Mouse (Mus musculus) frontal cortex, postnatal 14 days (tissue): ENCODE data around the gene Prmt6.

Experiments used
- DNase-seq, 2 experiments: peaks; one replicate each; pipeline ENCODE4 v3.0.0; 2022; ENCODE audit warnings: low spot score in 2 of 2

The Prmt6 gene

DNA sequence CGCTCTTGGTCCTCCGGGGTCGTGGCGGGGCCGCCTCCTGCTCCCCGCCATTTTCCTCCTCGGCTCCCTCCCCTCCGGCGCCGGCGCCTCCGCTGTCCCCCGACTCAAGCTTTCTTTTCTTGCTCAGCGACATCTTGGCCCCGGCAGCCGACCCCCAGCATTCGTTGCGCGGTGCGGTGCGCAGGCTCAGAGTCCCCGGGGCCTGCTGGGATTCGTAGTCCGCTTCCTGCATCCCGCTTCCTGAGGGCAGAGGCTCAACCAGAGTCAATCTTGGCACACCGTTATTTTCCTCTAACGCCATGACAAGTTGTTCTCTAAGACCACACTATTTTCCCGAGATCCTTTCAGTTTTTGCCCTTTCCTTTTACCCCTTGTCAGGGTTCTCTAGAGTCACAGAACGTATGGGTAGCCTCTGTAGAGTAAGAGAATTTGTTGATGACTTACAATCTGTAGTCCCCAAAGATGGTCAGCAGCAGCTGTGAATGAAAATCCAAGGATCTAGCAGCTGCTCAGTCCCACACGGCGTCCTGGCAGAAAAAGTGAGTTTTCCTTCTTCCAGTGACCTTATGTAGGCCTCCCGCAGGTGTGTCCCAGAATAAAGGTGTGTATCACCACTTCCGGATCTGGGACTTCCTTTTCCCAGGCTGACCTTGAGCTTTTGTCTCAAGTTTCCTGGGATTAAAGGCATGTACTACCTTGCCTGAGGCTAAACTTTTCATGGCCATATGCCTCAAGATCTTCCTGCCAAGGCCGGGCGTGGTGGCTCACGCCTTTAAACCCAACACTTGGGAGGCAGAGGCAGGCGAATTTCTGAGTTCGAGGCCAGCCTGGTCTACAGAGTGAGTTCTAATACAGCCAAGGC, at the start of gene Prmt6:
Gene Prmt6, minus strand, starts transcription at position 160 of the 862 bp plus-strand sequence.
- DNase-seq: peak; percentile 85 to 89

DNA sequence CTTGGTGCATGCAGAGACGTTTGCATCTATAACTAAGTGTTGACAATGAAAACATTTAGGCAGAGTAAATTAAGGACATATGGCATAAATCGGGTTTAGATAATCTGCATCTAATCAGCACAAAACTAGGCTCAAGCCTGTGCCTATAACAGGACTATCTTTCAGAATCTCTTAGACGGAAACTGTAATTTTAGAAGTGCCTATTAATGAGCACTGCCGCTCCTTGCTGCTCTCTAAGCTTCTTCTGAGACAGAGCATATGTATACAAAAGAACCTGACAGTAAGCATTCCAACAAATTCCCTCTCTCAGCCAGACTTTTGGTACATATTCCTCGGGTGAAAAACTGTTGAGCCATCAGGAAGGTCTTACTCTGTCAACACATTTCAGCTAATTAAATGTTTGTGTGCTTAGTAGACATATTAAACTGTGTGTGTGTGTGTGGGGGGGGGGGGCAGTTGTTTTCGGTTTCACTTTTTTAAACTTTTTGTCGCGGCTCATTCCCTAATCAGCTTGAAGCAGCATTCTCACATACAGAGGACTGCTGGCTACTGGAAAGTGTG, 39.8 kb upstream of the Prmt6 start:
- DNase-seq: no peak

DNA sequence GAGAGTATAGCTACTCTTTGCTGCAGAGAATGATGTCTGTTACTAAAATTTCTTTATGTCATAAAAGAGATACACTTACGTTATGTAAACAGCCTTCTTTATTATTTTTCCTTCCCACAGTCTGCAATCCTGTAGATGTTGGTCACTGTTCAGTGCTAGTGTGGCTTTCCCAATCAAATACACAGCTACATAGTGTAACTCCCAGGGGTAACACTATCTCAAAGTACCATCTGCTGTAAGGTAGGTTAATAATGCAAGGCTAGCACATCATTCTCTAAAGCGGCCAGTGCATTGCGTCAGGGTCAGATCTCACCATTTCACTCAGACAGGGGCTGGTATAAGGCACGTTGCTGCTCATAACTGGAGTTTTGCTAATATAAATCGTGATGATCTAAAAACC, 31.9 kb upstream of the Prmt6 start:
- DNase-seq: no peak

DNA sequence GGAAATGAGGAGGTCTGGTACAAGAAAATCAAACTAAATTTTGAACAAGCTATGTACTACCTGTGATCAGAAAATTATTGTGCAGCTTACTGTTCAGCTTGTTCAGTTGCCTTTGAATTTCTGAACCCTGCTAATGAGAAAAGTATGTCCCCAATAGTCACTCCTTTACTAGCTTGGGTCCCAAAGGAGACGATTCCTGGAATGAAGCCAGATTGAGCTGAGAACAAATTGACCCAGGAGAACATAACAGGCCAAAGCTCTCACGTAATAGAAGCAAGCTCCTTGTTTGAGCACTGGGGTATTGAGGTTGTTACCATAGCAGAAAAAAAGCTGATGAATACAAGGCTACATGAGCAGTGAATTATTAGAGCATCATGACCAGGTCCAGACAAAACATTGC, 17.0 kb upstream of the Prmt6 start:
- DNase-seq: no peak

DNA sequence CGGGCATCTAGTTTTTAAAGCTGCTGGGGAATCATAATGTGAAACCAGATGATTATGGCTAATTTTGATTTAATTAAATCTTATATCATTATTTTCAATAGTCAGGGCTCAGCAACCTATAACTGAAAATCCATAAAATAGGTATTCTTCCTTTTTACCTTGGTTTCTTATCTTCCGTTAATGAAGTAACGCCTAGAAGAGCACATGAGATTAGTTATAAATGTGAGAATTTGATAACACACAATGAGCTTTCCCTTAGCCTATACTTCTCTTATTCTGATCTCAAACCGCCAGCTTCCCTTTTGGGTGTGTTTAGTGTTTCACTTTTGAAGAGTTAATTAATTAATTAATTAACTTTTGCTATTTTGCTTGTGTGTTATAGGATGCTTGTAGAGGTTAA, 2.3 kb upstream of the Prmt6 start:
- DNase-seq: no peak

DNA sequence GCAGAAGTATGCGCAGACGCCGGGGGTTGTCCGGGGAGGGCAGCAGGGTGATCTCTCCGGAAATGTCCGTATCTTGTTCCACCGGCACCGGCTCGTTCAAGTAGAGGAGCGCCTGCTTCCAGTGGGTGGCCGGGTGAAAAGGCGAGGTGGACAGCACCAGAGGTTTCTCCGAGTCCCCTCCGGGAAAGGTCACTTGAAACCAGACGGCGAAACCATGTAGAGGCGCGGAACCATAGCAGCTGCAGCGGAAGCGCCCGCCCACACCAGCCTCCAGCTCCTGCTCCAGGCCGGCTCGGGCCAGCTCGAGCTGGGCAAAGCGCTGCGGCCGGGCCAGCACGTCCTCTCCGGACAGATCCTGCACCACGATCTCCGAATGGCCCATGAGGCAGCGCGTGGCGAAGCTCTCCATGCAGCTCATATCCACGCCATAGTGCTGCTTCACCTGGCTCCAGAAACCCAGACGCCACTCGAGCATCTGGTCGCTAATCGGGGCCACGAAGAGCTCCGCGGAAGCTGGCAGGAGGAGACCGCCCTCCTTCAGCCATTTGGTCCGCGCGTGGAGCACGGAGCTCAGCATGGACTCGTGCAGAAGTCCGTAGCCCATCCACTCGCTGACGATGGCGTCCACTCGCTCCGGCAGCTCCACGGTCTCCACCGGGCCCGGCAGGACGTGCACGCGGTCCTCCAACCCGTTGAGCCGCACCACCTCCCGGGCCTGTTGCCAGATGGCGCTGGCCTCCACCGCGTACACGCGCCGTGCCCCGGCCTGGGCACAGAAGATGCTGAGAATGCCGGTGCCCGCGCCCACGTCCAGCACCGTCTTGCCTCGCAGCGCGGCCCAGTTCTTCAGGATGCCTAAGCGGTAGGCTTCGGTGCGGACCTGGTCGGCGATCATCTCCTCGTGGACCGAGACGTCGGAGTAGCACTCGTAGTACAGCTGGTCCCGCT, 633 bp downstream of the Prmt6 start:
- DNase-seq: peak; percentile 65

DNA sequence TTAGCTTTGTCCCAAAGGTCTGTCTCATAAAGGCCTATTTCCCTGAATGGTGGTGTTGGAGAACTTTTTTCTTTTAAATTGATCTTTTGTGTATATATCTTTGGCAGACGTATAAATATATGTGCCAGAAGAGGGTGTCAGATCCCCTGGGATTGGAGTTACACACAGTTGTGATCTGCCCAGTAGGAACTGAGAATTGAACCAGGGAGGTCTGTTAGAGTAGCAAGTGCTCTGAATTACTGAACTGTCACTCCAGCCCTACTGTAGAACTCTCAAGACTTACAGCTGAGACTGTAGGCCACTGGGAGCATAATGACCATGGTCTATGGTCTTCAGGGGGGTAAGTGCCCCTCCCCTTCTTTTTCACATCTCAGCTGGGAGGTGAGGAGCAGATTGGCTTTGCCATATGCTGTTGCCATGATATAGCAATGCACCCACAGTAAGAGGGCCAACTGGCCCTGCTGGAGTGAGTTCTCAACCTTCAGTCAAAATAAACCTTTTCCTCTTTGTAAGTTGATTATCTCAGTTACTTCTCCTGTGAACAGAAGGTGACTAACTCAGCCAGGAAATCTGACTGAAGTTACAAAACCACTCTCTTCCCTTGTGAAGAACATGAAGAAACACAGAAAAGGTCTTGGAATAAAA, 13.9 kb downstream of the Prmt6 start:
- DNase-seq: no peak
